Mouse (Mus musculus) forebrain, embryonic 15.5 days (tissue): ENCODE results near the gene Acap2. TPM values are rescaled to one million over a fixed set of nuclear protein-coding genes. Genes with fewer than 3 reads are reported as not detected.

Experiments used
- ATAC-seq: fragments of 200-750 bp; cut with Nextera tagmentation; replicated peaks from 2 replicates; pipeline ENCODE4 v1.8.0; 2017; ENCODE audit warnings: mild to moderate bottlenecking, moderate TSS enrichment, moderate library complexity
- H3K27ac ChIP-seq: fragments of 300-500 bp; sonication (generic); replicated peaks from 2 replicates; pipeline ENCODE4 v1.5.1; 2015; ENCODE audit warnings: mild to moderate bottlenecking, inconsistent platforms
- H3K27me3 ChIP-seq: fragments of 300-500 bp; sonication (generic); 2 replicates; pipeline ENCODE4 v1.6.1; 2015; ENCODE audit warnings: inconsistent platforms
- H3K36me3 ChIP-seq: fragments of 300-500 bp; sonication (generic); 2 replicates; pipeline ENCODE4 v1.6.1; 2015; ENCODE audit warnings: mild to moderate bottlenecking, inconsistent platforms
- H3K4me1 ChIP-seq: fragments of 300-500 bp; sonication (generic); 2 replicates; pipeline ENCODE4 v1.6.1; 2015; ENCODE audit warnings: inconsistent platforms
- H3K4me2 ChIP-seq: fragments of 300-500 bp; sonication (generic); replicated peaks from 2 replicates; pipeline ENCODE4 v1.6.1; 2015; ENCODE audit warnings: mild to moderate bottlenecking, inconsistent platforms
- H3K4me3 ChIP-seq: fragments of 300-500 bp; sonication (generic); 2 replicates; pipeline ENCODE4 v1.5.1; 2015; ENCODE audit warnings: mild to moderate bottlenecking, inconsistent platforms
- H3K9ac ChIP-seq: fragments of 300-500 bp; sonication (generic); replicated peaks from 2 replicates; pipeline ENCODE4 v1.6.1; 2015; ENCODE audit warnings: mild to moderate bottlenecking, inconsistent platforms
- H3K9me3 ChIP-seq: fragments of 300-500 bp; sonication (generic); 2 replicates; pipeline ENCODE4 v1.6.1; 2016; ENCODE audit warnings: inconsistent platforms
- WGBS: fragments of 180-500 bp; shearing (Covaris S2); methylation state at CpG from one replicate; pipeline ENCODE4 v1.1.7; 2015; ENCODE audit warnings: mixed read lengths; 5-methylcytosine and 5-hydroxymethylcytosine counted together
- polyA plus RNA-seq: library from polyadenylated mRNA; unstranded; fragments of >200 nt; fragmentation: Nextera tagmentation; extraction: Ambion mirVana; gene quantifications from 2 replicates; pipeline ENCODE4 v1.2.1, GENCODE M21; 2015

Gene Acap2
- polyA plus RNA-seq, 1 experiment from 2014 or later, result 14.0 TPM

DNA sequence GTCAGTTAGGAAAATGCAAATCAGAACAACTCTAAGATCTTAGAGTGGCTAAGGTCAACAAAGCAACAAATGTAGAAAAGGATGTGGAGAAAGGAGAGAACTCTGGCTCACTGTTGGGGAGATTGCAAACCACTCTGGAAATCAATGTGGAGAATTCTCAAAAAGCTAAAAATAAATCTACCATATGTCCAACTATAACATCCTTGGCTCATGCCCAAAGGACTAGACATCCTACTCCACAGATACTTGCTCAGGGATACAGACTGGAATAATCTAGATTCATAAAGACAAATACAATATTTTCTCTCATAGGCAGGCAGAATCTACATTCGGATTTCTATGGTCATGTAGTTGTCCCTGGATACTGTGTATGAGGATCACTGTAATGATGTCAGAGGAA, 3.2 kb upstream of the Acap2 start:
- Histone ChIP-seq H3K9ac (no peak overlapping the region), H3K4me3 (no peak overlapping the region), H3K36me3 (no peaks in the 10 kb centered on the region), H3K4me2 (no peak overlapping the region), H3K27me3 (no peaks in the 10 kb centered on the region), H3K27ac (no peak overlapping the region), H3K4me1 (peaks cover 13% of the 10 kb centered on the region), H3K9me3 (no peaks in the 10 kb centered on the region)
- no peak for ATAC-seq
- 82% methylated on average over 1 of the region's 1 CpGs for WGBS

DNA sequence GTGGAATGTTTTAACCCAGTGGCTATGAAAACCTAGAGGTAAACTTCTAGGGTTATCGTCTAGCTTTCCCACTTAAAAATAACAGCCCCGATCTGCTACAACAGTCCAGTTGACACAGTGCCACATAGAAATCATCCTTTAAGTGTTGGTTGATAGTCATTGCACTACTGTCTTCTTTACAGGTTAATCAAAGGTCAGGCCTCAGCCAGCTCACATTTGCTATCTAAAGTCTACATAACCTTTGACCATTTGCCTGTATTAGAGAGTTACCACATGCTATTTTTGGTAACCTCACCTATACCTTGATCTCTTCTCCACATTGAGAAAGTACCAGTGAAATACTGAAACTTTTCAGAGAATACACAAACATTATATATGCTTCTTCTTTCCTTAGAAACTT, 659 bp upstream of the Acap2 start:
- Histone ChIP-seq H3K4me2 (peak overlapping the region; percentile 51), H3K9me3 (no peaks in the 10 kb centered on the region), H3K27ac (peak overlapping the region; percentile 82), H3K4me1 (peaks cover 22% of the 10 kb centered on the region), H3K27me3 (no peaks in the 10 kb centered on the region), H3K4me3 (peak overlapping the region; percentile 95; the same call in 1 of the 2 replicates), H3K9ac (0 out of 2 replicates have a peak overlapping the region, but pooled peaks have one; percentile 33), H3K36me3 (no peaks in the 10 kb centered on the region)
- no peak for ATAC-seq
- WGBS, result 79% methylated on average over 2 of the region's 2 CpGs

DNA sequence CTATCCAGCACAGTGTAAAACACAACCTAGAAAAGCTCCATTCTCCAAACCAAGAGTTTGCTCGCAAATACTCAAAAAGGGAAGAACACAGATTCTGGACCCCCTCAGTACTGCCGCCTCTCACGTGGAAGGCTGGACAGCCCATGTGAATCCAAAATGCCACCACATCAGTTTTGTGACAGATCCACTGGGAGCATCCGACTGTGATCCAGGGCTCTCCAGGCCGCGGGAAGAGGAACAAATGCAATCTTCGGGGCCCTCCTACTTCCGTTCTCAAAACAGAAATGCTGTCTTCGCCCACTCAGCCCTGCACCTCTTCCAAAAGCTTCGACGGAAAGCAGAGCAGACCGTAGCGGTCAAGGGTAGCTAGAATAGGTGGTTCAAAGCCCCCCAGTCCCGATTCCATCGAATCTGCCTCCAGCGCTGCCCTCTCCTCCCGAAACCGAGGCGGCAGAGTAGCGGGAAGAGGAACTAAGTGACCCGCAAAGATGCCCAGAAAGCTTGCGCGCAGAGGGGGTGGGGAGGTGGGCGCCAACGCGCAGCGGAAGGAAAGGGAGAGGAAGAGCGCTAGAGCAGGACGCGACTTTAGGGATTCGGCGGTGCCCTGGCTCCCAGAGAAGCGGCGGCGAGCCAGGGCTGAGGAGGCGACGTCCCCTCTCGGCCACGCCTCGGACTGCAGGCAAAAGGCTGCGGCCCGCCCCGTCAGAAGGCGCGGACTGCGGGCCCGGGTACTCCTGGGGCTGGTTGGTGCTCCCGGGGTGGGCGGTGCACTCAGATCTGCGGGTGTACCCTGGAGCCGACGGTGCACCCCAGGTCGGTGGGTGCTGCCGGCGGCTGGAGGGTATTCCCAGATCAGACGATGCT, 887 bp downstream of the Acap2 start:
- peak overlapping the region; percentile 93 for H3K9ac ChIP-seq
- under 1% methylated on average over 56 of the region's 56 CpGs for WGBS
- H3K36me3 ChIP-seq, result no peaks in the 10 kb centered on the region
- H3K4me3 ChIP-seq, result peak overlapping the region; percentile 95
- H3K9me3 ChIP-seq, result no peaks in the 10 kb centered on the region
- H3K4me1 ChIP-seq, result peaks cover 22% of the 10 kb centered on the region
- peak overlapping the region; percentile 96 for H3K27ac ChIP-seq
- H3K4me2 ChIP-seq, result peak overlapping the region; percentile 62
- peak; percentile 52 for ATAC-seq
- no peaks in the 10 kb centered on the region for H3K27me3 ChIP-seq

DNA sequence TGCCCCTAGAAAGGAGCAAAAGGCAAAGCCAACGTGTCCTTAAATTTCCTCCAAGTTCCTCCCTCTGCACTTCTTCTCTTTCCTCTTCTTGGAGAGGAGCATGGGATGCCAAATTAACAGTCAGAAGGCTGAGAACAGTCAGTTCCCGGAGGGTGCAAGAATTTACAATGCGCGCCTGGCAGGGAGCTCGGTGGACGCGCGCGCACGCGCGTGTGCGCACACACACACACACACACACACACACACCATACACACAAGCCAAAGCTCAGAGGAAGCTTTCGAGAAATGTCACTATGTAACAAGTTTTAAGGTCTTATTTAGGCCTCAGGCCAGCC, 1.5 kb downstream of the Acap2 start:
- H3K27me3 ChIP-seq, result no peaks in the 10 kb centered on the region
- no peaks in the 10 kb centered on the region for H3K36me3 ChIP-seq
- peak overlapping the region; percentile 95 for H3K4me3 ChIP-seq
- peak overlapping the region; percentile 96 for H3K27ac ChIP-seq
- H3K9ac ChIP-seq, result peak overlapping the region; percentile 93
- 1% methylated on average over 14 of the region's 14 CpGs for WGBS
- no peaks in the 10 kb centered on the region for H3K9me3 ChIP-seq
- no peak for ATAC-seq
- H3K4me1 ChIP-seq, result peaks cover 22% of the 10 kb centered on the region
- peak overlapping the region; percentile 62 for H3K4me2 ChIP-seq

DNA sequence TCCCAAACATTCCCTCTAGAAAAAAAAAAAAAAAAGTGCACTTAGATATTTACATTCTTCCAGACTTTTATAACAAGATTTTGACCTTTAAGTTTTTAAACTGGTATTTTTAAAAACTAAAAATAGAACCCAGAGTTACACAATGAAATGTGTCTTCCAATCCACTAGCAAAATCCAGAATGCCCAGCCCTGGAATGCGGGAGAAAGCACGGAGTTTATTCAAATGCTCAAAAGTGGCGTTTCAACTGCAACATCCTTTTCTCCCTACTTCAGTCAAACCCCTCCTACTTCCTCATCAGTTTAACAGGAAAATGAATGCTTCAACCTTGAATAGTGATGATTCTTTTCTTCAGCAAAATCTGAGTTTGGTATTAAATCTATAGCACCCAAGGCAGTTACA, 4.1 kb downstream of the Acap2 start:
- no peak overlapping the region for H3K9ac ChIP-seq
- H3K27me3 ChIP-seq, result no peaks in the 10 kb centered on the region
- ATAC-seq, result no peak
- 60% methylated on average over 3 of the region's 3 CpGs for WGBS
- H3K4me3 ChIP-seq, result no peak overlapping the region
- no peak overlapping the region for H3K4me2 ChIP-seq
- no peaks in the 10 kb centered on the region for H3K36me3 ChIP-seq
- H3K9me3 ChIP-seq, result no peaks in the 10 kb centered on the region
- H3K4me1 ChIP-seq, result peaks cover 27% of the 10 kb centered on the region
- no peak overlapping the region for H3K27ac ChIP-seq

DNA sequence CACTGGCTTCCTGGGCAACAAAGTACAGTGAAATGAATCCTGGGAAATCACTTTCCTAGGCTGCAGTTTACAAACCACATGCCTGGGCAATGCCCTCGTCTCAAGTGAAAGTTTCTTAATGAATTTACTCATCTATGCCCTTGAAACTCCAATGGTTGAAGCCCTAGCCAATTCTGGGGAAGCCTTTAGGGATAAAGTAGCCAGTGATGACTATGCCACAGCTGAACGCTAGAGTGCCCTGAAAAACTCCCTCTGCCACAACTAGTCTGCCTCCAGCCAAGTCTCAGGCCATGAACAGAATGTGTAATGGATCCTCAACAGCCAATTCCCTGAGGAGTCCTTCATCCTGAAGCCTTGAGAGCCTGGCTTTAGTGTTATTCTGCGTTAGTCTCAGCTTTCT, 8.5 kb downstream of the Acap2 start:
- ATAC-seq, result no peak
- H3K27ac ChIP-seq, result no peak overlapping the region
- no peaks in the 10 kb centered on the region for H3K9me3 ChIP-seq
- H3K4me1 ChIP-seq, result peaks cover 17% of the 10 kb centered on the region
- no peak overlapping the region for H3K4me3 ChIP-seq
- H3K27me3 ChIP-seq, result no peaks in the 10 kb centered on the region
- H3K9ac ChIP-seq, result no peak overlapping the region
- 72% methylated on average over 3 of the region's 3 CpGs for WGBS
- H3K36me3 ChIP-seq, result no peaks in the 10 kb centered on the region
- no peak overlapping the region for H3K4me2 ChIP-seq

DNA sequence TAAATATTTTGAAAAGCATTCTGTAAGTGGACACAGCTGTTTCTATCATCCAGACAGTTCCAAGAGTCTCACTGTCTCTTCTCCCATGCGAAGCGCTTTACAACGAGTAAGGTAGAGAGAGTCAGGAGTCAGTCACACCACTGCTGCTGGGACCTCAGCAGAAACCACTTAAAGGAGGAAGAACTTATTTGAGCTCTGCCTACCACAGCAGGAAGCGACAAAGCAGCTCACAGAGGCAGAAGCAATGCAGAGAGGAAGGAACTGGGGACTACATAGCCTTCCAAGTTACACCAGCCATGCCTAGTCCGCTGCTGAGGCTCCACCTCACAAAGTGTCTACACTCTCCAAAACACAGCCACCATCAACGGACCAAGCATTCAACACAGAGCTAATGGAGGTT, 9.2 kb downstream of the Acap2 start:
- Histone ChIP-seq H3K4me1 (peaks cover 17% of the 10 kb centered on the region), H3K9me3 (no peaks in the 10 kb centered on the region), H3K9ac (no peak overlapping the region), H3K4me2 (no peak overlapping the region), H3K4me3 (no peak overlapping the region), H3K27me3 (no peaks in the 10 kb centered on the region), H3K27ac (no peak overlapping the region), H3K36me3 (no peaks in the 10 kb centered on the region)
- no peak for ATAC-seq
- WGBS, result 71% methylated on average over 6 of the region's 6 CpGs

DNA sequence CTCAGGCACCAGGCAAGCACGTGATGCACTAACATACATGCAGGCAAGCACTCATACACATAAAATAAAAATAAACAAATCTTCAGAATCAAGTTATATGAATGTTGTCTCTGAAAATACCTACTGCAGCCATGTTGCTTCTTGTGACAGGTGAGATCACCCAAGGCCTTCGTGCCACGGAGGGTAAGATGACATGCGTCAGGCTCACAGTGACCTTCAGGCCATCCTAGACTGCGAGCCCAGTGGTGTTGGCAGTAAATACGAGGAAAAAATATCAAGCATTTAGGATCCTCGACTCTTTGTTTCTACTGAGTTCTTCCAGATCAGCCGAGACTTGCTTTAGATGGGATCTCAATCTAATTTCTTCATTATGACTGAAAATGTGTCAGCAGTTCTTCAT, 10.6 kb downstream of the Acap2 start:
- H3K9me3 ChIP-seq, result no peaks in the 10 kb centered on the region
- H3K9ac ChIP-seq, result no peak overlapping the region
- no peak for ATAC-seq
- no peak overlapping the region for H3K4me3 ChIP-seq
- H3K4me1 ChIP-seq, result peaks cover 24% of the 10 kb centered on the region
- H3K27me3 ChIP-seq, result no peaks in the 10 kb centered on the region
- WGBS, result 89% methylated on average over 8 of the region's 8 CpGs
- H3K36me3 ChIP-seq, result no peaks in the 10 kb centered on the region
- no peak overlapping the region for H3K4me2 ChIP-seq
- H3K27ac ChIP-seq, result no peak overlapping the region

DNA sequence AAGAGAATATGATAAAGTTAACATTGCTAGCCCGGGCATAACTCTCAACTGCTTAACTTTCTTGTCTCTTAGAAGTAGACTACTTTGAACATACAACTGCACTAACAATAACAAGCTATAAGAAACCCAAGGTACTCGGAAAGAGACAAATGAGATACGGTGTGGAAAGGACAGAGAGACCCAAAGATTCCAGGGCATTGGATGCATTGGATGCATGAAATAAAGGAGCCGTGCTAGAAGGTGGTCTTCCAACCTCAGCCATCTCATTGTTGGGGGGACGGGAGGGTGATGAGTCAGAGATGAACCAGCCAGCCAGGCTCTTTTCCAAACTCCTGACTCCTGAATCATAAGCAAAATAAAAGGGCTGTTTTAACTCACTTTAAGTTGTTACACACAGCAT, 11.8 kb downstream of the Acap2 start:
- H3K4me3 ChIP-seq, result no peak overlapping the region
- H3K27ac ChIP-seq, result no peak overlapping the region
- no peaks in the 10 kb centered on the region for H3K9me3 ChIP-seq
- no peak overlapping the region for H3K4me2 ChIP-seq
- peaks cover 32% of the 10 kb centered on the region for H3K4me1 ChIP-seq
- 88% methylated on average over 5 of the region's 5 CpGs for WGBS
- H3K36me3 ChIP-seq, result no peaks in the 10 kb centered on the region
- H3K9ac ChIP-seq, result no peak overlapping the region
- ATAC-seq, result no peak
- H3K27me3 ChIP-seq, result no peaks in the 10 kb centered on the region

DNA sequence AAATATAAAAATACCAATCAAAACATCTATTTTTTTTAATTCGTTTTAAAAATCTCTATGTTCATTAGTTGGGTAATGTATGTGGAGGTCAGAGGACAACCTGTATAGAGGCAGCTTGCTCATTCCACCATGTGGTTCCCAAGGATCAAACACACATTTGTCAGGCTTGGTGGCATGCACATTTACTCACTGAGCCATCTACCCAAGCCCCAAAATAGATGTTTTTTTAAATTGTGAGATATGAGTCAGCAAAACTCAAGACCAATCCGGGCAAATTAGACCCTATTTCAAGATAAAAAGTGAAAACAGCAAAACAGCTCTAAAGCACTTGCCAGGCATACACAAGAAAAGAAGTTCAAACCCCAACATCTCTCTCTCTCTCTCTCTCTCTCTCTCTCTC, 12.2 kb downstream of the Acap2 start:
- ATAC-seq, result no peak
- Histone ChIP-seq H3K27me3 (no peaks in the 10 kb centered on the region), H3K9ac (no peak overlapping the region), H3K4me1 (peaks cover 33% of the 10 kb centered on the region), H3K27ac (0 out of 2 replicates have a peak overlapping the region, but pooled peaks have one; percentile 24), H3K4me3 (no peak overlapping the region), H3K4me2 (no peak overlapping the region), H3K9me3 (no peaks in the 10 kb centered on the region), H3K36me3 (no peaks in the 10 kb centered on the region)
- WGBS, result 80% methylated on average over 2 of the region's 2 CpGs

DNA sequence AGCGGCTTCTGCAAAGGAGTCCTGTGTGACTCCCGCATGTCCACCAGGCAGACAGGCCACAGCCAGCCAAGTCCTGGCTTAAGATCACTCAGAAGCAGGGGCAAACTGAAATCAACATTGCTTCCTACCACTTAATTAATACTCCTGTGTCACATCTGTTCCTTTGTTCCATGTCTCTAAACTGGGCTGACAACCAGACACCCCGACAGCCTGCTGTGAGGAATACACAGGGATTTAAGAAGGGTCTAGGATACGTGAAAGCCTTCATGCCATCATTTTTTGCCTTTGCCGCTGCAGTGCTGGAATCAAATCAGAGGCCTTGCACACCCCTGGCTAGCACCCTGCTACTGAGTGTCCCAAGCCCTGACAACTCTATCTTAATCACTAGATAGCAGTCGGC, 12.8 kb downstream of the Acap2 start:
- Histone ChIP-seq H3K4me2 (no peak overlapping the region), H3K9ac (no peak overlapping the region; the same call in 1 of the 2 replicates), H3K9me3 (no peaks in the 10 kb centered on the region), H3K4me1 (peaks cover 36% of the 10 kb centered on the region), H3K27me3 (no peaks in the 10 kb centered on the region), H3K4me3 (no peak overlapping the region), H3K36me3 (no peaks in the 10 kb centered on the region), H3K27ac (peak overlapping the region; percentile 24; the same call in 1 of the 2 replicates)
- ATAC-seq, result peak; percentile 41; the same call in 1 of the 2 replicates
- WGBS, result 39% methylated on average over 6 of the region's 6 CpGs

DNA sequence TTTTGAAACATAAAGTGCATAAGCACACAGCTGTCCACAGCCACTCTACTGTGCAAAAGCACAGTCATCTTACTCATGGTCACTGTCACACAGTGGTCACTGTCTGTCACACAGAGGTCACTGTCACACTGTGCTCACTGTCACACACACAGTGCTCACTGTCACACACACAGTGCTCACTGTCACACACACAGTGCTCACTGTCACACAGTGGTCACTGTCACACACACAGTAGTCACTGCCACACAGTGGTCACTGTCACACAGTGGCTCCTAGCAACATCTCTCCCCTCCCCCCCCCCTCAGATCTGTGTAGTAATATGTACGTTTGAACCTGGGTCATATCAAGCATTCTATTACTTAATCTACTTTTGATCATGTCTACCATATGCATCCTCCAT, 13.9 kb downstream of the Acap2 start:
- no peak overlapping the region for H3K4me3 ChIP-seq
- H3K9ac ChIP-seq, result no peak overlapping the region
- no peak for ATAC-seq
- 88% methylated on average over 1 of the region's 1 CpGs for WGBS
- no peaks in the 10 kb centered on the region for H3K27me3 ChIP-seq
- H3K4me2 ChIP-seq, result no peak overlapping the region
- no peaks in the 10 kb centered on the region for H3K36me3 ChIP-seq
- H3K9me3 ChIP-seq, result no peaks in the 10 kb centered on the region
- H3K4me1 ChIP-seq, result peaks cover 41% of the 10 kb centered on the region
- H3K27ac ChIP-seq, result no peak overlapping the region

DNA sequence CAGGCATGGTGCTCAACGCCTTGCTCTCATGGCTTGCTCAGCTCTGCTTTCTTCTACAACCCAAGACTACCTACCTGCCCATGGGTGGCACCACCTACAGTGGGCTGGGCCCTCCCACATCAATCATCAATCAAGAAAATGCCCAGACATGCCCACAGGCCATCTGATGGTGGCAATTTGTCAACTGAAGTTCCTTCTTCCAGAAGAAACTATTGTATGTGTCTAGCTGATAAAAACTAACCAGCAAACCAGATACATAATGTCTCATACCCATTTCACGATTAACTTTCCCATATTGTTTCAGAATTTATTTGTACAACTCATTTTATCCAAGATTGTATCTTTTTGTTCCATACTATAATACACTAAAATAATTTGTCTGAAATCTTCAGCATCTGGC, 15.3 kb downstream of the Acap2 start:
- ATAC-seq, result no peak
- no peaks in the 10 kb centered on the region for H3K9me3 ChIP-seq
- no peak overlapping the region for H3K9ac ChIP-seq
- H3K4me1 ChIP-seq, result peaks cover 39% of the 10 kb centered on the region
- 90% methylated on average over 2 of the region's 2 CpGs for WGBS
- H3K27me3 ChIP-seq, result no peaks in the 10 kb centered on the region
- H3K36me3 ChIP-seq, result no peaks in the 10 kb centered on the region
- no peak overlapping the region for H3K4me3 ChIP-seq
- no peak overlapping the region for H3K4me2 ChIP-seq
- H3K27ac ChIP-seq, result no peak overlapping the region
